Mouse (Mus musculus) heart, adult 2 months (tissue): ENCODE results near the gene Plekha5.

Source experiments
- CTCF ChIP-seq: fragments of 200-600 bp; IDR thresholded peaks from 2 replicates; pipeline ENCODE4 v1.8.1; 2022; ENCODE audit warnings: antibody characterized with exemption, mild to moderate bottlenecking, moderate library complexity
- EP300 ChIP-seq: fragments of 200-500 bp; IDR thresholded peaks from 2 replicates; pipeline ENCODE4 v1.6.1; 2011; ENCODE audit warnings: low read depth, low read length, control low read depth; ENCODE audit not compliant: insufficient read depth
- POLR2A ChIP-seq: fragments of 200-500 bp; IDR thresholded peaks from 2 replicates; pipeline ENCODE4 v1.6.1; 2011; ENCODE audit warnings: mild to moderate bottlenecking, low read depth, low read length, control low read depth; ENCODE audit not compliant: insufficient read depth

- TF ChIP-seq POLR2A (no peak), CTCF (no peak), EP300 (no peak)
Observed at GRCm38 (mm10) chr6:140633616-140634015, 209.8 kb downstream of the Plekha5 start.
